In the genomic region with DNA sequence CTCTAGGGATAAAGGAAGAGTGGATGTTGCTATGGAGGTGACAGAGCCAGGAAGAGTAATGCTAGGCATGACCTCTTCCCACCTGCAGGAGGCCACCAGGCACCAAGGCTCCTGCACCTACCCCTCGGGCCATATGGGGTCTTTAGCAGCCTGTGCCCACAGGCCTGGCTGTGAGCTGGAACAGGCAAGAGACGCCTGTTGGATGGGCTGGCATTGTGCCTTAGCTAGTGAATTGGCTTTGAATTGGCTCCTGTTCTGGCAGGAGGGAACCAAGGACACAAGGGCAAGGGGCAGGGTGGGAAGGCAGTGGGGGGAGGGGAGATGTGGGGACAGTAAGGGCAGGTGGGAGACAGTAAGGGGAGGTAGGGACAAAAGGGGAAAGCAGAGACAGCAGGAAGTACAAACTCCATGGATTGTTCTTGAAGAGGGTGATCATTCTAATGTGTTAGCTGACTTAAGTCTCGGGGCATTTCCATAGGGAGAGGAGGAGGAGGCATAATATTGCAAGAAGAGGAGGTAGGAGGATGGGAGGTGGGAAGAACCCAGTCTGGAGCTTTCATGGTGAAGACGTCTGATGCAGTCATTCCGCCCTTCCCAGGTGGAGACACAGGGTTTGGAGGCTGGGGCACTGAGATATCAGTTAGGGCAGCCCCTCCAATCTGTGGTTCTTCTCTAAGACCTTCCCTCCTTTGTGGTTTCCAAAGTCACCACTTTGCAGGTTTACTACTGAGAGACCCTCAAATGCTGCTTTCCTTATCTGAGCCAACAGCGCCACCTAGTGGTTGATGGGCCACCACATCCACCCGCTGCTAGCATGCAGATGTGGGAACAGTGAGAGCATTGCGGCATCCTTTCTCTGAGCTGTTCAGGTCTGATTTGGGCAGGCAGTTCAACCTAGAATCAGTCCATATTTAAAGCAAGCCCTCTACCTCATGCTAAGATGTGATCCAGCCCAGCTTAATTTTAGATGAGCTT, we compare ENCODE assay signal across 8 mouse cellular contexts.
DNase-seq lines count a peak whose midpoint lies in the region; ATAC-seq and TF ChIP-seq lines count a peak whose summit lies in the region.

No protein-coding gene starts in this region.

- no peak overlapping the region for H3K9ac ChIP-seq in heart, embryonic 12.5 days
- H3K9ac ChIP-seq in limb, embryonic 11.5 days (ENCODE audit: low read length), result no peak overlapping the region
- H3K9ac ChIP-seq in midbrain, postnatal 0 days (replicated peaks; ENCODE audit: low read length, poor library complexity, severe bottlenecking), result no peak overlapping the region

- no peak for ATAC-seq in heart, embryonic 12.5 days (ENCODE audit: insufficient number of reproducible peaks, low FRiP score)
- ATAC-seq in limb, embryonic 11.5 days (ENCODE audit: insufficient number of reproducible peaks, low FRiP score, low TSS enrichment, low read depth), result no peak; the same call in 1 of the 2 replicates
- ATAC-seq in midbrain, postnatal 0 days (ENCODE audit: low FRiP score), result peak; percentile 92

- DNase-seq in heart, embryonic 10.5 days (ENCODE audit: low spot score), result peak; percentile 87
- peak; percentile 93 to 97 for DNase-seq in cerebellum, postnatal 14 days
- peak; percentile 87 to 92 for DNase-seq in frontal cortex, postnatal 36 days (ENCODE audit: low spot score in 2 of 2)
- peak; percentile 49 for DNase-seq in kidney, adult 9 months
- peak; percentile 95 for DNase-seq in limb, embryonic 11.5 days (ENCODE audit: low spot score)
- peak; percentile 94 for DNase-seq in midbrain, postnatal 0 days (ENCODE audit: low spot score)
- peak; percentile 55 for DNase-seq in splenic B cell, adult 2 months (ENCODE audit: low read depth, low spot score)

- H3K27me3 ChIP-seq in heart, embryonic 10.5 days (ENCODE audit: insufficient read depth, poor library complexity, severe bottlenecking), result peaks cover 9% of the 10 kb centered on the region; the same call in 1 of the 2 replicates
- H3K27me3 ChIP-seq in heart, embryonic 12.5 days (replicated peaks), result no peaks in the 10 kb centered on the region; the same call in 1 of the 2 replicates
- no peaks in the 10 kb centered on the region for H3K27me3 ChIP-seq in limb, embryonic 11.5 days (ENCODE audit: control insufficient read depth, insufficient read depth, low read length)
- H3K27me3 ChIP-seq in midbrain, postnatal 0 days (ENCODE audit: insufficient read depth, low read length), result no peaks in the 10 kb centered on the region
- no peaks in the 10 kb centered on the region for H3K27me3 ChIP-seq in splenic B cell, adult 2 months (ENCODE audit: control insufficient read depth, insufficient read depth, low read length, poor library complexity, severe bottlenecking)

- H3K36me3 ChIP-seq in heart, embryonic 10.5 days, result no peaks in the 10 kb centered on the region
- no peaks in the 10 kb centered on the region for H3K36me3 ChIP-seq in heart, embryonic 12.5 days
- no peaks in the 10 kb centered on the region for H3K36me3 ChIP-seq in limb, embryonic 11.5 days (ENCODE audit: control insufficient read depth, insufficient read depth, low read length)
- H3K36me3 ChIP-seq in midbrain, postnatal 0 days (ENCODE audit: insufficient read depth, low read length), result peaks cover 33% of the 10 kb centered on the region
- H3K36me3 ChIP-seq in splenic B cell, adult 2 months (ENCODE audit: control insufficient read depth, insufficient read depth, low read length, poor library complexity, severe bottlenecking), result no peaks in the 10 kb centered on the region

- TF ChIP-seq CTCF in midbrain, postnatal 0 days (IDR thresholded peaks at IDR 0.05), result peak; percentile 99

- H3K4me2 ChIP-seq in heart, embryonic 12.5 days, result no peak overlapping the region
- no peak overlapping the region for H3K4me2 ChIP-seq in limb, embryonic 11.5 days (ENCODE audit: low read depth, severe bottlenecking)
- no peak overlapping the region for H3K4me2 ChIP-seq in midbrain, postnatal 0 days (ENCODE audit: low read depth, low read length, poor library complexity, severe bottlenecking)

- no peaks in the 10 kb centered on the region for H3K9me3 ChIP-seq in heart, embryonic 10.5 days
- H3K9me3 ChIP-seq in heart, embryonic 12.5 days (replicated peaks), result no peaks in the 10 kb centered on the region
- H3K9me3 ChIP-seq in limb, embryonic 11.5 days (ENCODE audit: control insufficient read depth, low read length), result no peaks in the 10 kb centered on the region
- no peaks in the 10 kb centered on the region for H3K9me3 ChIP-seq in midbrain, postnatal 0 days (ENCODE audit: low read length)

- no peak overlapping the region for H3K27ac ChIP-seq in heart, embryonic 10.5 days
- H3K27ac ChIP-seq in heart, embryonic 12.5 days (ENCODE audit: poor library complexity, severe bottlenecking), result no peak overlapping the region
- no peak overlapping the region for H3K27ac ChIP-seq in limb, embryonic 11.5 days (replicated peaks; ENCODE audit: low read depth, low read length)
- peak overlapping the region; percentile 13; the same call in 1 of the 2 replicates for H3K27ac ChIP-seq in midbrain, postnatal 0 days (ENCODE audit: low read depth, low read length)

- 34% methylated on average over 8 of the region's 8 CpGs for WGBS in heart, embryonic 10.5 days
- WGBS in heart, embryonic 12.5 days, result 39% methylated on average over 8 of the region's 8 CpGs
- WGBS in limb, embryonic 11.5 days, result 38% methylated on average over 8 of the region's 8 CpGs
- WGBS in midbrain, postnatal 0 days, result 25% methylated on average over 8 of the region's 8 CpGs

- no peak overlapping the region for H3K4me3 ChIP-seq in heart, embryonic 10.5 days
- H3K4me3 ChIP-seq in heart, embryonic 12.5 days, result no peak overlapping the region
- H3K4me3 ChIP-seq in limb, embryonic 11.5 days (ENCODE audit: low read depth, low read length), result no peak overlapping the region
- no peak overlapping the region for H3K4me3 ChIP-seq in midbrain, postnatal 0 days (ENCODE audit: low read depth, low read length)

- H3K4me1 ChIP-seq in heart, embryonic 10.5 days, result no peaks in the 10 kb centered on the region
- H3K4me1 ChIP-seq in heart, embryonic 12.5 days (replicated peaks), result no peaks in the 10 kb centered on the region
- no peaks in the 10 kb centered on the region for H3K4me1 ChIP-seq in limb, embryonic 11.5 days (ENCODE audit: control insufficient read depth, insufficient read depth, low read length)
- H3K4me1 ChIP-seq in midbrain, postnatal 0 days (ENCODE audit: insufficient read depth, low read length), result no peaks in the 10 kb centered on the region
